Mouse (Mus musculus) kidney, embryonic 15.5 days (tissue): ENCODE data around the gene Fbh1. TPM values are rescaled to one million over a fixed set of nuclear protein-coding genes. Genes with fewer than 3 reads are reported as not detected.

ENCODE experiments used
- polyA plus RNA-seq: library from polyadenylated mRNA; unstranded; fragments of >200 nt; fragmentation: Nextera tagmentation; extraction: Ambion mirVana; gene quantifications from 2 replicates; pipeline ENCODE4 v1.2.1, GENCODE M21; 2015

Fbh1 gene
- polyA plus RNA-seq, 1 experiment from 2014 or later: 130 TPM

Other genes starting within 250 kb of the Fbh1 start
- 13.2 and 13.9 TPM in 2 replicates for gene Pfkfb3, start 223.5 kb downstream of the Fbh1 start, polyA plus RNA-seq
- 148 and 154 TPM in 2 replicates for gene Rbm17, start 173.4 kb downstream of the Fbh1 start, polyA plus RNA-seq
- not detected in 2 replicates for gene Gm17490, start 151.3 kb downstream of the Fbh1 start, polyA plus RNA-seq
- not detected in 2 replicates for gene Il2ra, start 134.8 kb downstream of the Fbh1 start, polyA plus RNA-seq
- gene Il15ra, start 72.3 kb downstream of the Fbh1 start, polyA plus RNA-seq: 2.1 and 2.2 TPM in 2 replicates
- gene Ankrd16, start 294 bp upstream of the Fbh1 start, polyA plus RNA-seq: 49.8 and 52.1 TPM in 2 replicates